In genomic region chr1:58772084-58772483, GRCm38 (mm10) we compare ENCODE assay signal across 23 mouse cellular contexts. TPM values are rescaled to one million over a fixed set of nuclear protein-coding genes. Genes with fewer than 3 reads are reported as not detected.
DNase-seq lines count a peak whose midpoint lies in the region; ATAC-seq lines count a peak whose summit lies in the region.
"Had no signal": no experiment of that assay in that cellular context is flagged by ENCODE, and none has a peak within 500 bp of the region (broad histone marks: within the 10 kb centered on the region; RNA-seq: fewer than 3 reads in every experiment).

No protein-coding gene starts in this region.

- no peaks in the 10 kb centered on the region for H3K9me3 ChIP-seq in embryonic facial prominence, embryonic 11.5 days (replicated peaks; ENCODE audit: control insufficient read depth, low read length)
- no peaks in the 10 kb centered on the region for H3K9me3 ChIP-seq in embryonic facial prominence, embryonic 10.5 days
- H3K9me3 ChIP-seq: forebrain, embryonic 13.5 days; heart, embryonic 10.5 days; heart, embryonic 15.5 days; hindbrain, embryonic 13.5 days; intestine, embryonic 15.5 days had no signal

- H3K27ac ChIP-seq in embryonic facial prominence, embryonic 11.5 days (replicated peaks; ENCODE audit: low read depth, low read length) = no peak overlapping the region
- H3K27ac ChIP-seq in embryonic facial prominence, embryonic 10.5 days (replicated peaks) = no peak overlapping the region
- H3K27ac ChIP-seq: forebrain, embryonic 13.5 days; heart, embryonic 10.5 days; heart, embryonic 15.5 days; hindbrain, embryonic 13.5 days; hindbrain, postnatal 0 days; intestine, embryonic 15.5 days had no signal

- H3K4me2 ChIP-seq in embryonic facial prominence, embryonic 11.5 days (ENCODE audit: low read depth, low read length) = no peak overlapping the region
- H3K4me2 ChIP-seq: forebrain, embryonic 13.5 days; heart, embryonic 15.5 days; hindbrain, embryonic 13.5 days; intestine, embryonic 15.5 days had no signal

- H3K4me1 ChIP-seq in embryonic facial prominence, embryonic 11.5 days (ENCODE audit: control insufficient read depth, insufficient read depth, low read length) = no peaks in the 10 kb centered on the region
- no peaks in the 10 kb centered on the region for H3K4me1 ChIP-seq in embryonic facial prominence, embryonic 10.5 days
- H3K4me1 ChIP-seq: forebrain, embryonic 13.5 days; heart, embryonic 10.5 days; heart, embryonic 15.5 days; hindbrain, embryonic 13.5 days; intestine, embryonic 15.5 days had no signal

- no peak overlapping the region for H3K9ac ChIP-seq in embryonic facial prominence, embryonic 11.5 days (replicated peaks; ENCODE audit: low read length)
- H3K9ac ChIP-seq: forebrain, embryonic 13.5 days; forebrain, postnatal 0 days; heart, embryonic 15.5 days; hindbrain, embryonic 13.5 days; intestine, embryonic 15.5 days had no signal

- H3K4me3 ChIP-seq in embryonic facial prominence, embryonic 11.5 days (ENCODE audit: low read depth, low read length) = no peak overlapping the region
- no peak overlapping the region for H3K4me3 ChIP-seq in embryonic facial prominence, embryonic 10.5 days
- H3K4me3 ChIP-seq: forebrain, embryonic 13.5 days; heart, embryonic 10.5 days; heart, embryonic 15.5 days; hindbrain, embryonic 13.5 days; intestine, embryonic 15.5 days had no signal

- peak; percentile 2 for DNase-seq in embryonic facial prominence, embryonic 11.5 days (ENCODE audit: low spot score)
- no peak for DNase-seq in embryonic facial prominence, embryonic 10.5 days (ENCODE audit: low spot score)
- DNase-seq in lung, postnatal 36 days = peak; percentile 45
- DNase-seq in lung, postnatal 25 days (ENCODE audit: low spot score) = no peak
- peak; percentile 23 for DNase-seq in NIH3T3 (ENCODE audit: low read depth)
- no peak for DNase-seq in gastrocnemius, postnatal 14 days
- no peak for DNase-seq in left cerebral cortex, adult 18-20 months (ENCODE audit: low spot score in 2 of 2)
- DNase-seq: adrenal gland, postnatal 10 days; B cell, adult 2 months; cerebellum, adult 11 months; cerebellum, adult 8-10 months; cerebellum, postnatal 14 days; embryo, embryonic 11 days; forebrain, postnatal 0 days; gastrocnemius, postnatal 25 days; heart, postnatal 14 days had no signal

- H3K36me3 ChIP-seq in embryonic facial prominence, embryonic 11.5 days (replicated peaks; ENCODE audit: control insufficient read depth, insufficient read depth, low read depth, low read length) = no peaks in the 10 kb centered on the region
- H3K36me3 ChIP-seq in embryonic facial prominence, embryonic 10.5 days (replicated peaks) = no peaks in the 10 kb centered on the region
- H3K36me3 ChIP-seq: heart, embryonic 10.5 days; heart, embryonic 15.5 days; hindbrain, embryonic 13.5 days; intestine, embryonic 15.5 days had no signal

- ATAC-seq in embryonic facial prominence, embryonic 11.5 days (replicated peaks; ENCODE audit: insufficient number of reproducible peaks, low FRiP score, low TSS enrichment, low read depth) = no peak
- ATAC-seq: CD4-positive, CD25-positive, alpha-beta regulatory T cell, adult 4 months; forebrain, embryonic 13.5 days; forebrain, postnatal 0 days; hindbrain, postnatal 0 days; intestine, embryonic 15.5 days had no signal

- H3K27me3 ChIP-seq in embryonic facial prominence, embryonic 11.5 days (ENCODE audit: control insufficient read depth, insufficient read depth, low read length) = no peaks in the 10 kb centered on the region
- no peaks in the 10 kb centered on the region for H3K27me3 ChIP-seq in embryonic facial prominence, embryonic 10.5 days (replicated peaks; ENCODE audit: low read depth, poor library complexity, severe bottlenecking)
- H3K27me3 ChIP-seq: forebrain, embryonic 13.5 days; heart, embryonic 15.5 days; hindbrain, embryonic 13.5 days; intestine, embryonic 15.5 days had no signal

- 74% methylated on average over 3 of the region's 3 CpGs for WGBS in embryonic facial prominence, embryonic 11.5 days
- WGBS in embryonic facial prominence, embryonic 10.5 days = 78% methylated on average over 3 of the region's 3 CpGs

- intact Hi-C loops in gastrocnemius, postnatal 14 days (cut with DNase I; ENCODE audit: low total_unique reads) = loop anchor here (5.0 kb wide), 2 partner anchors 370 to 465 kb away; partner anchors contain the start of gene Als2

RNA-seq across cellular contexts. Expression of gene Casp8, which starts 23.1 kb away (rescaled TPM):
- polyA plus RNA-seq in embryonic facial prominence, embryonic 11.5 days (2014; fragmentation: Nextera tagmentation; extraction: Ambion mirVana) = 15.5 and 16.3 TPM in 2 replicates
- polyA plus RNA-seq in embryonic facial prominence, embryonic 10.5 days (2016; fragmentation: Nextera tagmentation; extraction: Ambion mirVana) = 13.1 TPM in 2 replicates
- 1 to 10 TPM; 6.6 to 8.0 TPM for total RNA-seq in gastrocnemius, postnatal 14 days (2021)
- total RNA-seq in left cerebral cortex, adult 18-20 months (2021) = 1 to 10 TPM; 2.5 TPM

Comparison
In these comparisons a context has a peak if more than half of its experiments do, and no peak if none do; other contexts are left out.
1. DNase-seq: peak in embryonic facial prominence, embryonic 11.5 days (single experiment), lung, postnatal 36 days (single experiment) and NIH3T3 (single experiment); none in embryonic facial prominence, embryonic 10.5 days (single experiment), lung, postnatal 25 days (single experiment), gastrocnemius, postnatal 14 days (single experiment) and left cerebral cortex, adult 18-20 months (0 of 2).